Comparison of ENCODE assay signal across 15 mouse cellular contexts in the genomic region with DNA sequence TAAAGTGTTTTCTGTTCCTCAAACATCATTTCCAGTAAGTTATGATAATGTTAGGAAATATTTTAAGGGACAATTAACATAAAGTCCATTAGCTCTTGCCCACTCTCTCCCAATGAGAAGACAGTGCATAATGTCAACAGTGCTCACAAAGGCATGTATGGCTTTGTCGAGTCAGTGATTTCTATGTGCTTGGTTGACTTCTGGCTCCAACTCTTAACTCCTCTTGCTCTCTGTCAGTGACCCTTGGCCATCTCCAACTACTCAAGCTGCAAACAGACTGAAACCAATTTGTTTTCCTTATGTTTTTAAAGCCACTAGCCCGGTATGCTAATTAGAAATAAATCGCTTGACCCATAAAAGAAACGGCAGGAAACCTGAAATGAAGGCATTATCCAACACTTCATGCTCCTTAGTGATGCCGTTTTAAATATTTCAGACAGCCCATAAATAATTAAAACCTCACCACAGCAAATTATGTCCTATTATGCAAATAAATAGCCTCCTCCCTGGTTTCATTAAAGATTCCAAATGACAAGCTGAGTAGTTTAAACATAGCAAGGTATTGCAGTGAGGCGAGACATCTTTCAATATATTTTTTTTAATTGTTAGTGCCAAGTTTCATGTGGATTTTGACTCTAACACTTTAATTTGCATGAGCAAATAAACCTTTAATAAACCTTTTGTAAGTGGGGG.
DNase-seq lines count a peak whose midpoint lies in the region; ATAC-seq lines count a peak whose summit lies in the region.
"Had no signal": no experiment of that assay in that cellular context is flagged by ENCODE, and none has a peak within 500 bp of the region (broad histone marks: within the 10 kb centered on the region; RNA-seq: fewer than 3 reads in every experiment).

No protein-coding gene starts in this region.

- no peak overlapping the region for H3K4me2 ChIP-seq in neural tube, embryonic 11.5 days (ENCODE audit: low read depth)
- H3K4me2 ChIP-seq in hindbrain, embryonic 15.5 days, result no peak overlapping the region
- 0 out of 2 replicates have a peak overlapping the region, but pooled peaks have one; percentile 6 for H3K4me2 ChIP-seq in midbrain, embryonic 14.5 days (ENCODE audit: low read length)
- H3K4me2 ChIP-seq: embryonic facial prominence, embryonic 12.5 days; limb, embryonic 12.5 days; stomach, embryonic 15.5 days had no signal

- H3K9me3 ChIP-seq in neural tube, embryonic 11.5 days (ENCODE audit: control insufficient read depth, low read length), result no peaks in the 10 kb centered on the region
- H3K9me3 ChIP-seq in hindbrain, embryonic 15.5 days, result no peaks in the 10 kb centered on the region
- no peaks in the 10 kb centered on the region for H3K9me3 ChIP-seq in midbrain, embryonic 14.5 days (ENCODE audit: control insufficient read depth, low read length)
- H3K9me3 ChIP-seq: embryonic facial prominence, embryonic 12.5 days; limb, embryonic 12.5 days; stomach, embryonic 15.5 days had no signal

- no peak overlapping the region for H3K4me3 ChIP-seq in neural tube, embryonic 11.5 days (ENCODE audit: low read depth, low read length)
- no peak overlapping the region for H3K4me3 ChIP-seq in hindbrain, embryonic 15.5 days
- no peak overlapping the region for H3K4me3 ChIP-seq in midbrain, embryonic 14.5 days (replicated peaks; ENCODE audit: low read depth, low read length)
- H3K4me3 ChIP-seq: embryonic facial prominence, embryonic 12.5 days; limb, embryonic 12.5 days; stomach, embryonic 15.5 days had no signal

- peaks cover 4% of the 10 kb centered on the region; the same call in 1 of the 2 replicates for H3K4me1 ChIP-seq in neural tube, embryonic 11.5 days (ENCODE audit: control insufficient read depth, insufficient read depth, low read length)
- 0 out of 2 replicates have a peak, but pooled peaks cover 5% of the 10 kb centered on the region for H3K4me1 ChIP-seq in hindbrain, embryonic 15.5 days (replicated peaks)
- peaks cover 4% of the 10 kb centered on the region; the same call in 1 of the 2 replicates for H3K4me1 ChIP-seq in midbrain, embryonic 14.5 days (ENCODE audit: control insufficient read depth, insufficient read depth, low read length)
- H3K4me1 ChIP-seq: embryonic facial prominence, embryonic 12.5 days; limb, embryonic 12.5 days; stomach, embryonic 15.5 days had no signal

- WGBS in neural tube, embryonic 11.5 days, result 21% methylated on average over 6 of the region's 6 CpGs
- WGBS in hindbrain, embryonic 15.5 days, result 15% methylated on average over 6 of the region's 6 CpGs
- WGBS in midbrain, embryonic 14.5 days, result 10% methylated on average over 6 of the region's 6 CpGs

- H3K9ac ChIP-seq in neural tube, embryonic 11.5 days (ENCODE audit: low read length), result no peak overlapping the region
- no peak overlapping the region for H3K9ac ChIP-seq in hindbrain, embryonic 15.5 days
- no peak overlapping the region for H3K9ac ChIP-seq in midbrain, embryonic 14.5 days (replicated peaks; ENCODE audit: low read length)
- H3K9ac ChIP-seq: embryonic facial prominence, embryonic 12.5 days; limb, embryonic 12.5 days; stomach, embryonic 15.5 days had no signal

- peak; percentile 65; the same call in 1 of the 2 replicates for ATAC-seq in neural tube, embryonic 11.5 days (ENCODE audit: insufficient read depth, low FRiP score, low TSS enrichment)
- peak; percentile 54 for ATAC-seq in hindbrain, embryonic 15.5 days (ENCODE audit: low FRiP score, low read depth)
- ATAC-seq in midbrain, embryonic 14.5 days (ENCODE audit: low FRiP score, low TSS enrichment), result peak; percentile 60
- ATAC-seq: intestine, embryonic 16.5 days had no signal

- no peak for DNase-seq in neural tube, embryonic 11.5 days (ENCODE audit: low spot score)
- DNase-seq in neural tube, embryonic 10.5 days (ENCODE audit: extremely low spot score, low spot score), result no peak
- peak; percentile 64 for DNase-seq in midbrain, embryonic 14.5 days
- DNase-seq in right cerebral cortex, postnatal 36 days (ENCODE audit: low spot score in 2 of 2), result no peak
- no peak for DNase-seq in gastrocnemius, postnatal 25 days
- DNase-seq in right cerebral cortex, postnatal 10 days (ENCODE audit: low spot score in 2 of 2), result no peak
- DNase-seq: cerebellum, adult 2 months; heart, adult 18-20 months; layer of hippocampus, postnatal 36 days; lung, adult 18-20 months had no signal

- no peaks in the 10 kb centered on the region for H3K36me3 ChIP-seq in neural tube, embryonic 11.5 days (ENCODE audit: control insufficient read depth, insufficient read depth, low read length)
- no peaks in the 10 kb centered on the region for H3K36me3 ChIP-seq in hindbrain, embryonic 15.5 days
- no peaks in the 10 kb centered on the region for H3K36me3 ChIP-seq in midbrain, embryonic 14.5 days (ENCODE audit: control insufficient read depth, insufficient read depth, low read length)
- H3K36me3 ChIP-seq: embryonic facial prominence, embryonic 12.5 days; limb, embryonic 12.5 days; stomach, embryonic 15.5 days had no signal

- no peak overlapping the region for H3K27ac ChIP-seq in neural tube, embryonic 11.5 days (ENCODE audit: low read depth, low read length)
- no peak overlapping the region for H3K27ac ChIP-seq in hindbrain, embryonic 15.5 days (replicated peaks)
- no peak overlapping the region for H3K27ac ChIP-seq in midbrain, embryonic 14.5 days (replicated peaks; ENCODE audit: low read depth, low read length)
- H3K27ac ChIP-seq: embryonic facial prominence, embryonic 12.5 days; limb, embryonic 12.5 days; stomach, embryonic 15.5 days had no signal

- no peaks in the 10 kb centered on the region for H3K27me3 ChIP-seq in neural tube, embryonic 11.5 days (ENCODE audit: control insufficient read depth, insufficient read depth, low read length)
- no peaks in the 10 kb centered on the region for H3K27me3 ChIP-seq in hindbrain, embryonic 15.5 days
- no peaks in the 10 kb centered on the region for H3K27me3 ChIP-seq in midbrain, embryonic 14.5 days (ENCODE audit: control insufficient read depth, insufficient read depth, low read length)
- H3K27me3 ChIP-seq: embryonic facial prominence, embryonic 12.5 days; limb, embryonic 12.5 days; stomach, embryonic 15.5 days had no signal
